Mouse (Mus musculus): ENCODE results near the gene Adgrg2.

Adgrg2 gene

DNA sequence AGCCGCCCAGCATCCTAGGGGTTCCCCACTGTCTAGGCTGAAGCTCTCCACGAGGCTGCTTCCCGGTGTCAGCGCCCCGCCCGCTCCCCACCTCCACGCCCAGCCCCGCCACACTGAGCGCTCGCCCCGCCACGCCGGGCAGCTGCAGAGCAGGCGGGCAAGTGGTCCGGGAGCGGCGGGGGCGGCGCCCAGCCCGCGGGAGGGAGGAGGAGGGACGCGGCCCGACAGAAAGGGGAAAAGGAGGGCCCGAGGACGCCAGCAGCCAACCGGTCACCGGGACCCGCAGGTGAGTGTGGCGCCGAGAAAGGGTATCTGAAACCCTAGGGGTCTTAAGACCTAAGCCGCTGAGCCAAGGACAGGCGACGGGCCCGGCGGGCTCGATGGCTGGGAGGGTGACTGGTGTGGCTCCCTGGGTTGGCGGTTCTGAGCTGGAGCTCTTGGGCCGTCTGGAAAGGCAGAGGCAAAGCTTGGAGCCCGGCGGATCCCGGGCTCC lies at the start of gene Adgrg2:
TSS of gene Adgrg2 (plus strand) at position 227 of the 493 bp plus-strand sequence.
- DNase-seq, result peak; percentile 37

GRCm38 (mm10) chrX:160350995-160351394 lies 39.5 kb upstream of the Adgrg2 start:
- no peak for DNase-seq

DNA sequence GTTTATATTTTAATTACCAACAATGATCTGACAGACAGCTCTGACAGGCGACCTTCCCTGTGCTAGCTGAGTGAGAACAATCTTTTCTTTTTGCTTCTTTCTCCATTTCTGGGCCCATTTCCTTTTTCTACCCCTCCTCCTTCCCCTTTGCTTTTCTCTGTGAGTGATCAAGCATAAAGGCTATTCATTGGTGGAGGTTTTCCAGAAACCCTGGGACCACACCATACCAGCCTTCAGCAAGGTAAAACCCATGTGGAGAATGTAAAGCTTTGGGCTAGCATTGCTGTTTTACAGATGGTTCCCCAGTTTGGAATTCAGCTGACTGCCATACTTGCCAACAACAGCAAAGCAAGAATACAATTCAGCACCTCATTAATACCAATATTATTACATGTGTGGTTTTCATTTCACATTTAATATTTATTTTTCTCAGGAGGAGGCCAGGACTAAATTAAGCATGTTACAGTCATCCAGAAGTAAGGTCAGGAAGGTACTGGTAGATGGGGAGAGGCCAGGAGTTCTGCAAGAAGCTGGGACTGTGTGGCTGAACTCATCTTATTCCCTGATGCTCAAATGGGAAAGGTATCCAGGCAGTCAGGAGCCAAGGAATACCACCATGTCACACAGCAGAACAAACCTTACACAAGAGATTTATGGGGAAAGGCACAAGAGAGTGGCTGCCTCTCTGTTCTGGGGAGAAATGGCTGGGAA lies 38.4 kb upstream of the Adgrg2 start:
- no peak for DNase-seq

GRCm38 (mm10) chrX:160384748-160385501 lies 5.6 kb upstream of the Adgrg2 start:
- DNase-seq, result no peak

GRCm38 (mm10) chrX:160385502-160385772 lies 5.1 kb upstream of the Adgrg2 start:
- DNase-seq, result no peak

DNA sequence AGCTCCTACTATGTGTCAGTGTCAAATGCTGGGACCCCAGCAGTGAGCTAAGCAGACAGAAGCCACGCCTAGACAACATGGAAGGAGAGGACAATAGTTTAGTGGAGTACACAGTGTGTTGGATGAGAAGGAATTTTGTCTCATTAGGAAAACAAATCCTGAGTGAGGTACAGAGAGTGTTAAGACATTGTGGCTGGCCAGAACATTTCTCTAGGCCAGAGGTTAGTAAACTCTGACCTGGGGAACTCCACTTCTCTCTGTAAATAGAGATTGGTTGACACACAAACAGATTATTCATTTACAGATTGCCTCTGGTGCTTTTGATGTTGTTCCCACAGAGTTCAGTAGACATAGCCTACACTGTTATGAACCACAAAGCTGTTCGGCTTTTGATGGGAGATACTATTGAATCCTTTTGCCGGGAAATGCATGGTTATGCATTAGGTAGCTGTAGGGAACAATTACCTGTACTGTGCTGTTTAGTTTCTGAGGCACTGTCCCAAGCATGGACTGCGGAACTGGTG lies 22.5 kb downstream of the Adgrg2 start:
- no peak for DNase-seq

DNA sequence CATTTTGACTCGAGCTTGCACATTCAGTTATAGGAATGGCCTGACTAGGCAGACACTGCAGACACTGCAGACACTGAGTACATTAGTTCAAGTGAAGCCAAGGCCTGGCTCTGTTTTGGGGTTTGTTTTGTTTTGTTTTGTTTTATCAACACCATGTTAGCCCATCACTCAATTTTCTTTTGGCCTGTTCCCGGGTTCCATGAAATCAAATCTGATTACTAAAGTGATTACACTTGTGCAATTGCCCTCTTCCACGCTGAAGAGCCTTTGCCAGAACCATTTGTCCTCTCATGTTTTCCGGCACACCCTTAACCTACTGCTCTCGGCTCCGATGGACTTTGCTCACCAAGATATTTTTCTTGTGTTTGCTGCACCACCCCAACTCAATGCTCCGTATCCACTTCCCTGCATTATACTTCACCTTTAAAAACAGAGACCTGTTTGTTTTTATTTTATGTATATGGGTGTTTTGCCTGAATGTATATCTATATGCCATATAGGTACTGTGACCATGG lies 23.4 kb downstream of the Adgrg2 start:
- no peak for DNase-seq

DNA sequence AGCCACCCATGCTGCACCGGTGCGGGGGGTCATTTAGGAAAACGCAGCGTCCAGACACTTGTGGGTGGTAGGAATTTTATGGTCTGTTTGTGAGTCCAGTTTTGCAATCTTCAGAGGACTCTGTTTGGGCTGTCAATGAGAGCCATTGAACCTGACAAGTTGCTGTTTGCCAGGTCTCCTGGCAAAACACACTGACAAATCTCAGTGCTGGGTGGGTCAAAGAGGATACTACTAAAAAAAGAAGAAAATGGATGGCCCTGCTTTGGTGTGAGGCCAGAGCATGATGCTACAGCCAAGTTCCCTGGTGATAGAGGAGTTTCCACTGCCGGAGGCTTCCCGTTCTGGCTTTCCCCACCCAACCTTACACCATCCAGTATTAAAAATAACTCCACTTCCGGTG lies 27.9 kb downstream of the Adgrg2 start:
- peak; percentile 67 for DNase-seq

- DNase-seq, result peak; percentile 4
Observed at GRCm38 (mm10) chrX:160423737-160424136, 33.2 kb downstream of the Adgrg2 start.

GRCm38 (mm10) chrX:160426486-160426885 lies 36.0 kb downstream of the Adgrg2 start:
- peak; percentile 10 for DNase-seq

- DNase-seq, result no peak
Observed at GRCm38 (mm10) chrX:160426930-160427329, 36.4 kb downstream of the Adgrg2 start.

GRCm38 (mm10) chrX:160432192-160432591 lies 41.7 kb downstream of the Adgrg2 start:
- DNase-seq, result no peak

GRCm38 (mm10) chrX:160441272-160441671 lies 50.8 kb downstream of the Adgrg2 start:
- peak; percentile 7 for DNase-seq

DNA sequence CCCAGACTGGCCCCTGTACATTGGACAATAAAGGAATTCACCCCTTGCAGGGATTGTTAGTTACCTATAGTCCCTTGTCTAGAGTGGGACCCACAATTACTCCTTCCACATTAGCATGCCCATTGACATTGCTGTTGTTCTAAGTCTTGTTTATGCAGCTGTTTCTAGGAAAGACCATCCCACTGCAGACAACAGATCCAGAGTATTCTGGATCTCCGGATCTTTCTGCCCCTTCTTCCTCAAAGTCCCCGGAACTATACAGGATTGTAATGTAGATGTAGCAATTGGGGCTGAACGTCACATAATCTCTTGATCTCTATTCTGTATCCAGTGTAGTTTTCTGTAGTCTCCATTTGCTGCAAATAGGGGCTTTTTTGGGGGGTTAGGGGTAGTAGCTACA lies 57.9 kb downstream of the Adgrg2 start:
- no peak for DNase-seq

DNA sequence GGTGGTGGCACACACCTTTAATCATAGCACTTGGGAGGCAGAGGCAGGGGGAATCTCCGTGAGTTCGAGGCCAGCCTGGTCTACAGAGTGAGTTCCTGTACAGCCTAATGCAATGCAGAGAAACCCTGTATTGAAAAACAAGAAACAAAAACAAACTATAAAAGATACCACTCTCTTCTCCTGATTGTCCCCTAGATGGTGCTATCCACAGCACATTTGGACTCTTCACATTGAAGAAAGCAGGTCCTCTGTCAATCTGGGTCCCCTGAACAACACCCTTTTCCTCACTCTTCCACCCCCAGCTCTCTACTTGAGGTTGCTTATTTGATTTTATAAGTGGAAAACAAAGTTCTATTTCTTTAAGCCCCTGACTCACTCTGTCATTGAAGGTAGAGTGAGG lies 58.9 kb downstream of the Adgrg2 start:
- no peak for DNase-seq

DNA sequence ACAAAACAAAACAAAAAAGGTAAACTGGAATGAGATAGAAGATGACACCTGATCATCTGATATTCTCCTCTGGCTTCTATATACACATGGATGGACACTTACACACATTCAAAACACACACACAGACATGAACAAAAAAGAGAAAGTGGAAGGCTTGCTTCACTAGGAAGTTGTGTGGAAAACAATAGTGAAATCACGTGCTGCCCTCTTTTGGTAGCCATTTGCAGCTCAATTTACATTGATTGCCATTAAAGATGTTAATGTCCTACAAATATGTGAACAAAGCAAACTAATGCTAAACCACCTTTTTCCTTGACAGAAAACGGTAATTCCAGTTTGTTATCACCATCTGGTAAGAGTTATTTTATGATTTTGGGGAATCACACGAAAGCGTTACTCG lies 65.2 kb downstream of the Adgrg2 start:
- peak; percentile 13 for DNase-seq

DNA sequence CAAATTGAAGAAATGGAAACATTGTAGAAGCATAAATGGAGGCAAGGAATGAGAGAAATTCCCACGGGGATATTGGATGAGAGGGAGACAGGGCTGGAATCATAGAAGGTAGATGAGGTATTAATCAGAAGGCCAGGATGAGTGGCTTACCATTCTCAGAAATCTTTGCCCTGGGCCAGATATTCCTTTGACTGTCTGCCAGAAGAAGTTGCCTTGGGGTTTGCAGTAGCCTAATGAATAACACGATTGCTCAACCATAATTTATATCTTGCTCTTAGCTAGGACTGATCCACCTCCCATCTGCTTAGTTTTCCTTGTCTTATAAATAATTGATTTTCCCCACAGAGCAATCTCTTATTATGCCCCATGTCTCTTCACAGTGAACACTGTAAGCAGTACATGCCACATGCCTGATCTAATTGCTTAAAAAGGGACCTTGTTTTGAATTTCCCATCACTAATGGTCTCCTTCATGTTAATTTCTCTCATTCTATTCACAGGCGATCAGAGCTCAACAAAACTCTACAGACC lies 80.8 kb downstream of the Adgrg2 start:
- no peak for DNase-seq

DNA sequence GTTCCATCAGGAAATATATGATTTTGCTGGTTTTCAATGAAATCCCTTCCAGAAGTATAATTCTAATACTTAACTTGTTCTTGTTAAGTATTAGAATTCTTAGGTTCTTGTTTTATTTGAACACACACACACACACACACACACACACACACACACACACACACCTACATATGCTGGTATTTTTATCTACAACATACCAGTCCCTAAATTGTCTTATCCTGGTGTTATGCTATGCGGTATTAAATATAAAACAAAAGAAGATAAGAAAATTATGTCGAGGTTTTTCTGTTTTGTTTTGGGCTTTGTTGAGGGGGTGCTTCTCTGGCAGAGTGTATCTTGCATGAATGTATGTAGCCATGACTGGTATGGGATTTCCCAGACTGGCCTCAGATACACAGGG lies 99.3 kb downstream of the Adgrg2 start:
- DNase-seq, result no peak

- DNase-seq, result no peak
Observed at GRCm38 (mm10) chrX:160494333-160494732, 103.8 kb downstream of the Adgrg2 start.

DNA sequence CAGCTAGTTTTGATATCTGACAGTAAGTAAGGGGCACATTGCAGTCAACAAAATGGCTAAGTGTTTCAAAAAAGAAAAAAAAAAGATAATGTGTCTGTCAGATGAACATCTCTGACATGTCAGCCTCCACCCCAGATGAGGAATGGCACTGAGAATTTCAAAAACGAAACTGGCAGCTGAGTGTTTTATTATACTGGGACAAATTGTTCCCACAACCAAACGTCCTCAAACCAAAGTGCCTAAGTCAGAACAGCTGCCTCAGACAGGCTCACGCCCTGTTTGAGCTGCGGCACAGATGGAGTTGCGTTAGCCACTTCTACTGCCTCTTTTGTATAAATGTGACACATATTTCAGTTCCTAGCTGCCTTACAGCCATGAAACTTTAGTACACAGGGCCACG lies 104.4 kb downstream of the Adgrg2 start:
- peak; percentile 38 for DNase-seq

- DNase-seq, result no peak
Observed at GRCm38 (mm10) chrX:160496473-160496872, 106.0 kb downstream of the Adgrg2 start.

GRCm38 (mm10) chrX:160501095-160501494 lies 110.6 kb downstream of the Adgrg2 start:
- peak; percentile 8 for DNase-seq

DNA sequence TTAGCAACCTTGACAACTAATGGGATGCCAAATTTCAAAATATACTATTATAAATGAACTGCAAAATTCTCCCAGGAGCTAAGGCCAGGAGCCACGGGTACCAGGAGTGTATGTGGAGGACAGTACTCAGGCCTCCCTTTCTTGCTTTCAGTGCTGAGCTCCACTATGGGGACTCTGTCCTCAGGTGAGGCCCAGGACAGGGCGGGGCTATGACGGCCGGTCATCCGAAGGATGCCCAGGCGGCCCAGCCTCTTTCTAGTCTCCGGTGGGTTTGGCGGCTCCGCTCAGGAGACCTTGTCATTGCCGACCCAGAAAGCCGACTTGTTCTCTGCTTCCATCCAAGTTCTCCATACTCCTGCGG lies 111.2 kb downstream of the Adgrg2 start:
- no peak for DNase-seq
